Mouse (Mus musculus): ENCODE measurements around the gene Hoxc6. TPM values are rescaled to one million over a fixed set of nuclear protein-coding genes. Genes with fewer than 3 reads are reported as not detected.

Gene Hoxc6
- polyA plus RNA-seq, 1 experiment from 2014 or later: 35.1 TPM

DNA sequence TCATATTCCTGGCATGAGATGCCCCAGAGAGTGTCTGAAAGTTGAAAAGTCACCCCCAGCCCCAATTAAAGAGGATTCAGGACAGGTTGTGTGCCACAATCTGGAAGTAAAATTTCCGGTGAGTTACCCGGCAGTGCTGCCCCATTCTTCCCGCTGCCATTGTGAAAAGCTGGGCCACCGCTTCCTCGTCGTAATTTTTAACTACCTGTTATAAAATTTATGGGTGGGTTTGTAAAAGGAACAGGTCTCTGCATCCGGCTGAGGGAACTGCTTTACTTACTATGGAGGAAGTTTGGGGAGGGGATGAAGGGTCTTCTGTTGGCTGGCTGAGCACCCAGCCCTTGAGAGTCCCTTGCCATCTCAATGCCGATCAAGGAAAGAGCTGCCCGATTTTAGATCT, 1.5 kb upstream of the Hoxc6 start:
- peaks cover 84% of the 10 kb centered on the region for H3K4me1 ChIP-seq
- peak overlapping the region; percentile 51 for H3K4me3 ChIP-seq (replicated peaks)
- WGBS: 11% methylated on average over 9 of the region's 9 CpGs

DNA sequence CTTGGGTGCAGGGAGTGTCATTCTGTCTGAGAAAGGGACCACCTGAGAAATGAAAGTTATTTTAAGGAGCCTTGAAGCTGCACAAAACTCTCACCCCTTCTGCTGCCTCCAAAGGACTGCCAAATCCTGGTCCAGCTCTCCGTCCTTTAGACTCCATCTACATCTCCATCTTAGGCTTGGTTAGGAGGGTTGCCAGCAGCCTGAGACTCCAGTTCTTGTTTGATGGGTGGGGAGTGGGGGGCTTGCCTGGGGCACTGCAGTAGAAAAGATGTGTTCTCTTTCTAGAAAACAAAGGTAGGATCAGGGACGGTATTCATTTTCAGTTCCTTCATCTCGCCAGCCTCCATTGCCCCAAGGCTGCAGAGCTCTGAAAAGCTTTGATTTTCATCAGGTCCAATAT, 626 bp upstream of the Hoxc6 start:
- Histone ChIP-seq H3K9ac (replicated peaks) (peak overlapping the region; percentile 83), H3K4me2 (peak overlapping the region; percentile 72), H3K27me3 (replicated peaks) (0 out of 2 replicates have a peak, but pooled peaks cover 2% of the 10 kb centered on the region), H3K4me3 (replicated peaks) (peak overlapping the region; percentile 51), H3K27ac (replicated peaks) (peak overlapping the region; percentile 98), H3K9me3 (replicated peaks) (no peaks in the 10 kb centered on the region), H3K36me3 (no peaks in the 10 kb centered on the region), H3K4me1 (peaks cover 83% of the 10 kb centered on the region)
- no peak for ATAC-seq (ENCODE audit: low FRiP score)
- WGBS: 6% methylated on average over 3 of the region's 3 CpGs

More for the DNA sequence above, 1.5 kb upstream of the Hoxc6 start:
- no peaks in the 10 kb centered on the region for H3K36me3 ChIP-seq
- peak overlapping the region; percentile 47; the same call in 1 of the 2 replicates for H3K9ac ChIP-seq (replicated peaks)
- peak overlapping the region; percentile 98 for H3K27ac ChIP-seq (replicated peaks)
- 0 out of 2 replicates have a peak, but pooled peaks cover 2% of the 10 kb centered on the region for H3K27me3 ChIP-seq (replicated peaks)
- no peaks in the 10 kb centered on the region for H3K9me3 ChIP-seq (replicated peaks)
- H3K4me2 ChIP-seq: peak overlapping the region; percentile 72
- no peak for ATAC-seq (ENCODE audit: low FRiP score)

DNA sequence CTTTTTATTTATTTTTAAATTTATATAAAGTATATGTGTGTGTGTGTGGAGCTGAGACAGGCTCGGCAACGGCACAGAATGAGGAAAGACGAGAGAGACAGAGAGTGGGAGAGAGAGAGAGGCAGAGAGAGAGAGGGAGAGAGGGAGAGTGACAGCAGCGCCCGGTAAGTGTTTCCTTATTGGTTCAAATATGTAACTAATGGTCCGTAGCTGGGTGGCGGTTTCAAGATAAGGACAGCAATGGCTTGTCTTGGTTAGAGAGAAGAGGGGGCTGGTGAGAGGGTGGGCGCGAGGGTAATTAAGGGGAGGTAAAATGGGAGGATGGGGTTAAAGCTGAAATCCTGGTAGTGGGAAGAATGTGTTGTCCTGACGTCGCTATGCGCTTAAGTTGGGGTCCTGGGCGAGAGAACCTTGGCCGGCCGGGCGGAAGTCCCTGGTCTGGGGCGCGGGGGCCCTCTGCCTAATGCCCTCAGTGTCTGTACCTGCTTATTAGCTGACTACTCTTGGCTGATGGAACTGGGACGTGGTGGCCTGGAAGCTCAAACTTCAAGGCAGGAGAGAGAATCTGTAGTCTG, 638 bp downstream of the Hoxc6 start:
- H3K9ac ChIP-seq (replicated peaks): peak overlapping the region; percentile 83

DNA sequence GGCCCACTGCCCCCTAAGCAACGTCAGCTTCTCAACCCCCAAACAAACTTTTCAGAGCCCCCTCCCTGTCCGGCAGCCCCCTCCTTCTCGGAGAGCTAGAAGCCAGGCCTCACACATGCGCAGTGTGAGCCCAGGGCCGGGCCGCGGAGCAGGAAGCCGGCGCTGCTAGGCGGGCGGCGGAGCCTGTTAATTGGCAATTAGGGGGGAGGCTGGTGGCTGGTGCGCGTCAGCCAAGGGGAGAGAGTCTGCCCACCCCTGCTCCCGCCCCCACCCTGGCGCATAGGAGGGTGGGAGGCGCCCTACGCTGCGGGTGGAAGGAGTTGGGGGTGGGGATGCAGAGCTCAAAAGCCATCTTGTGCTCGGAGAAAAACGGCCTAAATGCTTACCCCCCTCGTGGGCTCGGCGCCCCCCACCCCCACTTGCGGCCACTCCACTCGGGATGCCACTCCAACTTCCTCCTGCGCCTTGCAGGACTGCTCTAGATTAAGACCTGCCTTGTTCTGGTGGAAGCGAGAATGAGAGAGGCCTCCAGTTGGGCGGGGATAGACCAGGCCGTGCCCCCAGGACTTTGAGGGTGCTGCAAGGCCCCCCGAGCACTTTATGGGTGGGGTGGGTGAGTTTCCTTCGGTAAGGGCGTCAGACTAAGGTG, 1.2 kb downstream of the Hoxc6 start:
- peak; percentile 86 for ATAC-seq (ENCODE audit: low FRiP score)
- peak overlapping the region; percentile 98 for H3K27ac ChIP-seq (replicated peaks)
- WGBS: 1% methylated on average over 33 of the region's 33 CpGs
- peak overlapping the region; percentile 72 for H3K4me2 ChIP-seq
- H3K36me3 ChIP-seq: no peaks in the 10 kb centered on the region
- H3K4me3 ChIP-seq (replicated peaks): peak overlapping the region; percentile 51
- 0 out of 2 replicates have a peak, but pooled peaks cover 2% of the 10 kb centered on the region for H3K27me3 ChIP-seq (replicated peaks)
- H3K4me1 ChIP-seq: peaks cover 92% of the 10 kb centered on the region
- no peaks in the 10 kb centered on the region for H3K9me3 ChIP-seq (replicated peaks)
- H3K9ac ChIP-seq (replicated peaks): peak overlapping the region; percentile 83

More for the DNA sequence above, 638 bp downstream of the Hoxc6 start:
- Histone ChIP-seq H3K9me3 (replicated peaks) (no peaks in the 10 kb centered on the region), H3K36me3 (no peaks in the 10 kb centered on the region), H3K4me3 (replicated peaks) (peak overlapping the region; percentile 51), H3K27ac (replicated peaks) (peak overlapping the region; percentile 98), H3K4me1 (peaks cover 87% of the 10 kb centered on the region), H3K4me2 (peak overlapping the region; percentile 72), H3K27me3 (replicated peaks) (0 out of 2 replicates have a peak, but pooled peaks cover 2% of the 10 kb centered on the region)
- WGBS: under 1% methylated on average over 19 of the region's 19 CpGs
- ATAC-seq (ENCODE audit: low FRiP score): peak; percentile 49

DNA sequence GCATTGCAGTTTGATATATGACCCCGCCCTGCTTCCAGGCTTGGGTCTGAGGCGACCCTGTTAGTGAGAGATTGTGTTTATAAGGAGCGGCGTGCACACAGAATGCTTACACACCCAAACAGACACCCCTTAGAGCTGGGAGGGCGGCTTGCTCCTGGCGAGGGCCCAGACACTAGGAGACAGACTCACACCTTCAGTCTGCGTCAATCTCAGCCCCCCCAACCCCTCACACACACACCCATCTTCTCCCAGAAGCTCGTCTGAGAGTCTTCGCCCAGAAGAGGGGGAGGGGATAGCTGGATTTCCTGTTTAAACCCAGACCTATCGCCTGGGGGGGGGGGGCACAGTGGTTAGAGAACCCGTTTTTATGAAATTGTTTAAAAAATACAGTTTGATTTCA, 1.9 kb downstream of the Hoxc6 start:
- H3K27me3 ChIP-seq (replicated peaks): 0 out of 2 replicates have a peak, but pooled peaks cover 2% of the 10 kb centered on the region
- ATAC-seq (ENCODE audit: low FRiP score): peak; percentile 39
- peak overlapping the region; percentile 72 for H3K4me2 ChIP-seq
- H3K9me3 ChIP-seq (replicated peaks): no peaks in the 10 kb centered on the region
- peaks cover 92% of the 10 kb centered on the region for H3K4me1 ChIP-seq
- WGBS: 4% methylated on average over 11 of the region's 11 CpGs
- H3K9ac ChIP-seq (replicated peaks): peak overlapping the region; percentile 83
- no peaks in the 10 kb centered on the region for H3K36me3 ChIP-seq
- H3K27ac ChIP-seq (replicated peaks): peak overlapping the region; percentile 98
- H3K4me3 ChIP-seq (replicated peaks): peak overlapping the region; percentile 51

DNA sequence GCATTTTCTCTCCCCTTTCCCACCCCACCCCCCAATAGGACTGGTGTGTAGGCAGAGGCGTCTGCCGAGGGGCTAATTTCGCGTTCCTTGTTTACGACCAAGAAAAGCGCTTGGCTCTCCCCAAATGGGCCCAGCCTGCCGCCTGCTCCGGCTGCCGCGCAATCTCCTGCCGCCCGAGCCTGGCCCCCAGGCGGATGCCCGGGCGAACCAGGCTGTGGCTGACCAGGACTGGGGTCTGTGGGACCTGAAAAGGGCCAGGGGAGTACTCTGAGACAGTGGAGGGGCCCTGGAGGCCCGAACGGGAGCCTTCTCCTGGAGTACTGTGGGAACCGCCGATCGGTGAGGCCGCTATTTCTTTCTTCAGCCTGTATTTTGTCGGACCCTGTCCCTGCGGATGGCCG, 2.4 kb downstream of the Hoxc6 start:
- Histone ChIP-seq H3K27ac (replicated peaks) (peak overlapping the region; percentile 98), H3K36me3 (no peaks in the 10 kb centered on the region), H3K9ac (replicated peaks) (peak overlapping the region; percentile 83), H3K27me3 (replicated peaks) (no peaks in the 10 kb centered on the region), H3K9me3 (replicated peaks) (no peaks in the 10 kb centered on the region), H3K4me1 (peaks cover 92% of the 10 kb centered on the region), H3K4me2 (peak overlapping the region; percentile 72), H3K4me3 (replicated peaks) (peak overlapping the region; percentile 51)
- no peak; the same call in 1 of the 2 replicates for ATAC-seq (ENCODE audit: low FRiP score)
- WGBS: 2% methylated on average over 24 of the region's 24 CpGs

DNA sequence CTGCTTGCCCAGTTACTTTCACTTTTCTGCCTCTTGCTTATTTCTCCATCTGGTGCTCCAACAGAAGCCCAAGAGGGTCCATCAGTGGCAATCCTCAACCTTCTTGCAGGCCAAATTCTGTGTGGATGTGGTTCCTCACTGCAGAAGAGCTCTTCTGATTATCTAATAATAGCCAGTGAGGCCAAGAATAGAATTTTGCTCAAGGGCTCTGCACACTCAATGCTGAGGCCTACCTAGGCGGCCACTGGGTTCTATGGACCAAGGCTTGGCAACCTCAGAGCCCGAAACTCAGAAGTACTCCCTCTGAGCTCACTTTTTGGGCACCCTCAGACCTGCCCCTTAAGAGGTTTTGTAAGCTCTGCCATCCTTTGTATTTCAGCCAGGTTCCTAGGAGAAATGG, 3.3 kb downstream of the Hoxc6 start:
- WGBS: 8% methylated on average over 2 of the region's 2 CpGs
- Histone ChIP-seq H3K4me3 (replicated peaks) (peak overlapping the region; percentile 51), H3K9me3 (replicated peaks) (no peaks in the 10 kb centered on the region), H3K27ac (replicated peaks) (peak overlapping the region; percentile 98), H3K4me1 (peaks cover 93% of the 10 kb centered on the region), H3K36me3 (no peaks in the 10 kb centered on the region), H3K9ac (replicated peaks) (peak overlapping the region; percentile 83), H3K4me2 (peak overlapping the region; percentile 72), H3K27me3 (replicated peaks) (no peaks in the 10 kb centered on the region)
- no peak for ATAC-seq (ENCODE audit: low FRiP score)

DNA sequence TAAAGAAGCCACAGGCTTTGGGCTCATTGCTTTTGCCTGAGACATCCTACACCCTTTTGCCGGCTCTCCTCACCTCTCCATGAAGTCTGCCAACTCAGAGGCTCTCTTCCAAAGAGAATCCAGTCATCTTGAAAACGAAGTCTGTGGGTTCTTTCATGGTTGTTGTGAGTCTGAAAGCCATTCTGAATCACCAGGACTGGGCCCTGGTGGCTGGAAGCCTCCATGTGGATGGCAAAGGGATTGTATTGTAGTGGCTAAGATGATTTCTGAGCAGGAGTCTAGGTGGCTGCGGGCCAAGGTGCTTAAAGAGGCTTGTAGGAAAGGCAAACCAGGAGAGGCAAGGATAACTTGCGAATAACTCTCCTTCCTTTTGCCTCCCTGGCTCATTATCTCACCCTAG, 4.1 kb downstream of the Hoxc6 start:
- H3K4me3 ChIP-seq (replicated peaks): peak overlapping the region; percentile 51
- no peaks in the 10 kb centered on the region for H3K27me3 ChIP-seq (replicated peaks)
- peak overlapping the region; percentile 72 for H3K4me2 ChIP-seq
- peak overlapping the region; percentile 83 for H3K9ac ChIP-seq (replicated peaks)
- 5% methylated on average over 4 of the region's 4 CpGs for WGBS
- peaks cover 94% of the 10 kb centered on the region for H3K4me1 ChIP-seq
- H3K9me3 ChIP-seq (replicated peaks): no peaks in the 10 kb centered on the region
- H3K27ac ChIP-seq (replicated peaks): peak overlapping the region; percentile 98
- no peaks in the 10 kb centered on the region for H3K36me3 ChIP-seq
- ATAC-seq (ENCODE audit: low FRiP score): no peak

DNA sequence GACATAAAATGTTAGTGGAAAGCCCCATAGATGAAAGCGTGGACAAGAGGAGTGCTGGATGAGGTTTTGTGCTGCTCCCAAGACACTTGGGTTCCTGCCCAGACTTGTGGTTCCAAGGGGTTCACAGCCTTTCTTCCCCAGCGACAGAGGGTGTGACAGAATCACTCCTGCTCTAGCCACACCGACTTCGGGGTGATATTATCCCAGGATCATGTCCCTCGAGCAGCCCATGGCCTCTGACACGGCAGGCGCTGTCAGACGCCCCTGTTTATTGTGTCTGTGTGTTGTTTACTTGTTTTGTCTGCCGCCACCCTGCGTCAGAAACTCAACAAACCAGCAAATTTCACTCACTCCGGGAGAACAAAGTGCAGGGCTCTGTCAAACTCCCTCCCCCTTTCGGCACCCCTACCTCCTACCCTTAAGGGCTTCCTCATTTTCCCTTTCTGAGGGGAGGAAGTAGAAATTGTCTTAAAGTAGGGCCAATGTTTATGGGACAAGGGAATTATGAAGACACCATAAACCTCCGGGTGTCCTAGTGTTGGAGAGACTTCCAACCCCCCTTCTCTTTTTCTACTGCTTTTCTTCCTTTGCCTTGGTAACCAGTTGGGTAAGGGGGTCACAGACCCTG, 4.9 kb downstream of the Hoxc6 start:
- Histone ChIP-seq H3K4me1 (peaks cover 95% of the 10 kb centered on the region), H3K9ac (replicated peaks) (peak overlapping the region; percentile 83), H3K9me3 (replicated peaks) (no peaks in the 10 kb centered on the region), H3K36me3 (no peaks in the 10 kb centered on the region), H3K4me2 (peak overlapping the region; percentile 72), H3K27me3 (replicated peaks) (no peaks in the 10 kb centered on the region), H3K4me3 (replicated peaks) (peak overlapping the region; percentile 51), H3K27ac (replicated peaks) (peak overlapping the region; percentile 98)
- 4% methylated on average over 13 of the region's 13 CpGs for WGBS
- no peak for ATAC-seq (ENCODE audit: low FRiP score)

DNA sequence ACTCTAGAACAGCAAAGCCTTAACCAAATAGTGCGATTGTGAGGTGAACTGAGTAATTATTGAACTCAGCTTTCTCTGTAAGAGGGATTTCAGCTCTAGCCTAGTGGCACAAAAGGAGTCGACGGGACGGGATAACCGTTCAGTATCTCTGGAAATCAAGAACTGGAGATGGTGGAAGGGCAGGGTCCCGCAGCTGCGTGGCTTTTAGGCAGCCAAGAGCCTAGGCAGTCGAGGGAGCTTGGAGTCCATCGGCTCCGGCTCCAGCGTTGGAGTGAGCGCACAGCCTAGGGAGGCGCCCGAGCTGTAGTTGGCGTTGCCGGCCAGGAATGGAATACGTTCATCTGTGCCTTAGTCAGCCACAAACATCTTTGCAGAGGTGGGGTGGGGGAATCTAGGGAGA, 7.3 kb downstream of the Hoxc6 start:
- Histone ChIP-seq H3K27me3 (replicated peaks) (no peaks in the 10 kb centered on the region), H3K4me2 (peak overlapping the region; percentile 59), H3K4me3 (replicated peaks) (peak overlapping the region; percentile 29), H3K9ac (replicated peaks) (peak overlapping the region; percentile 47), H3K36me3 (no peaks in the 10 kb centered on the region), H3K27ac (replicated peaks) (peak overlapping the region; percentile 86), H3K9me3 (replicated peaks) (no peaks in the 10 kb centered on the region), H3K4me1 (peaks cover 96% of the 10 kb centered on the region)
- no peak for ATAC-seq (ENCODE audit: low FRiP score)
- WGBS: 2% methylated on average over 17 of the region's 17 CpGs

DNA sequence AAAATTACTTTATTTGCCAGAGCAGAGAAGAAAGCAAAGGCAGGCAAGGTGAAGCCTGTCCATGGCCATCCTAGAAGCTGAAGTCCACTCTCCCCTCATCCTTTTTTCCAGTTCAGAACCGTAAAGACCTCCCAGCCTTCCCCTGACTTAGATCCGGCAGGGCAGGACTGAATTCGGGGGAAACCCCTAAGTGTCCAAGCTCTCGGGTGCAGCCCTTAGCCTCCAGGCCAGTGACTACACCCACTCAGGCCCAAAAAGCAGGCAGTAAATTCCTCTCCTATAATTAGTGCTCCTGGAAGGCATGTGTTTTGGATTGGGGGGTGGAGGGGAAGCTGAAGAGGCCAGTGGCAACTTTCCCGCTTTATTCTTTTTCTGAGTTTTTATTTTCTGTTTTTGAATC, 7.7 kb downstream of the Hoxc6 start:
- Histone ChIP-seq H3K9ac (replicated peaks) (peak overlapping the region; percentile 47), H3K27me3 (replicated peaks) (no peaks in the 10 kb centered on the region), H3K27ac (replicated peaks) (peak overlapping the region; percentile 86), H3K4me2 (peak overlapping the region; percentile 59), H3K4me3 (replicated peaks) (peak overlapping the region; percentile 29), H3K4me1 (peaks cover 96% of the 10 kb centered on the region), H3K9me3 (replicated peaks) (no peaks in the 10 kb centered on the region), H3K36me3 (no peaks in the 10 kb centered on the region)
- ATAC-seq (ENCODE audit: low FRiP score): no peak
- WGBS: 15% methylated on average over 5 of the region's 5 CpGs

Measured in neural tube, embryonic 15.5 days (tissue).